Mouse (Mus musculus): Measurements from ENCODE around the gene Alx1. TPM values are rescaled to one million over a fixed set of nuclear protein-coding genes. Genes with fewer than 3 reads are reported as not detected.
A peak's percentile ranks its signal among the peaks of the same experiment; 100 is the strongest.

Gene Alx1
- polyA plus RNA-seq (2014; fragmentation: Nextera tagmentation; extraction: Ambion mirVana) = 34.8 and 36.7 TPM in 2 replicates

- H3K27ac ChIP-seq (ENCODE audit: low read depth, low read length) = peak within 1 kb of the TSS; percentile 62; the same call in 1 of the 2 replicates
- WGBS = 1% methylated on average over 32 of the region's 32 CpGs
Observed at GRCm38 (mm10) chr10:103029730-103030490, at the start of gene Alx1. Alx1 (minus strand) TSS chr10:103030215.

GRCm38 (mm10) chr10:103049593-103049992 lies 19.6 kb upstream of the Alx1 start:
- Histone ChIP-seq H3K36me3 (ENCODE audit: control insufficient read depth, insufficient read depth, low read length) (no peaks in the 10 kb centered on the region), H3K9me3 (ENCODE audit: control insufficient read depth, low read length) (no peaks in the 10 kb centered on the region), H3K4me1 (ENCODE audit: control insufficient read depth, insufficient read depth, low read length) (no peaks in the 10 kb centered on the region), H3K27ac (ENCODE audit: low read depth, low read length) (no peak overlapping the region), H3K9ac (ENCODE audit: low read depth, low read length) (no peak overlapping the region), H3K4me2 (replicated peaks; ENCODE audit: low read depth, low read length) (no peak overlapping the region), H3K27me3 (ENCODE audit: control insufficient read depth, insufficient read depth, low read length) (no peaks in the 10 kb centered on the region), H3K4me3 (ENCODE audit: low read length) (no peak overlapping the region)
- WGBS = 86% methylated on average over 2 of the region's 2 CpGs
- no peak for ATAC-seq (ENCODE audit: low FRiP score, low TSS enrichment)

More at GRCm38 (mm10) chr10:103029730-103030490, at the start of gene Alx1:
- peak within 1 kb of the TSS; percentile 48 for H3K4me3 ChIP-seq (ENCODE audit: low read length)
- no peak for ATAC-seq (ENCODE audit: low FRiP score, low TSS enrichment)
- H3K36me3 ChIP-seq (ENCODE audit: control insufficient read depth, insufficient read depth, low read length) = no peaks in the 10 kb centered on the region
- H3K27me3 ChIP-seq (ENCODE audit: control insufficient read depth, insufficient read depth, low read length) = peaks cover 76% of the 10 kb centered on the region
- H3K4me2 ChIP-seq (replicated peaks; ENCODE audit: low read depth, low read length) = peak within 1 kb of the TSS; percentile 49
- H3K9ac ChIP-seq (ENCODE audit: low read depth, low read length) = 0 out of 2 replicates have a peak within 1 kb of the TSS, but pooled peaks have one; percentile 15
- no peaks in the 10 kb centered on the region for H3K9me3 ChIP-seq (ENCODE audit: control insufficient read depth, low read length)
- H3K4me1 ChIP-seq (ENCODE audit: control insufficient read depth, insufficient read depth, low read length) = 0 out of 2 replicates have a peak, but pooled peaks cover 4% of the 10 kb centered on the region

GRCm38 (mm10) chr10:103046623-103047022 lies 16.6 kb upstream of the Alx1 start:
- H3K27me3 ChIP-seq (ENCODE audit: control insufficient read depth, insufficient read depth, low read length) = no peaks in the 10 kb centered on the region
- H3K9ac ChIP-seq (ENCODE audit: low read depth, low read length) = no peak overlapping the region
- H3K4me2 ChIP-seq (replicated peaks; ENCODE audit: low read depth, low read length) = no peak overlapping the region
- 68% methylated on average over 3 of the region's 3 CpGs for WGBS
- H3K36me3 ChIP-seq (ENCODE audit: control insufficient read depth, insufficient read depth, low read length) = no peaks in the 10 kb centered on the region
- no peaks in the 10 kb centered on the region for H3K4me1 ChIP-seq (ENCODE audit: control insufficient read depth, insufficient read depth, low read length)
- no peak overlapping the region for H3K4me3 ChIP-seq (ENCODE audit: low read length)
- H3K9me3 ChIP-seq (ENCODE audit: control insufficient read depth, low read length) = no peaks in the 10 kb centered on the region
- no peak overlapping the region for H3K27ac ChIP-seq (ENCODE audit: low read depth, low read length)
- ATAC-seq (ENCODE audit: low FRiP score, low TSS enrichment) = no peak

GRCm38 (mm10) chr10:103045019-103045418 lies 15.0 kb upstream of the Alx1 start:
- 54% methylated on average over 2 of the region's 2 CpGs for WGBS
- no peaks in the 10 kb centered on the region for H3K4me1 ChIP-seq (ENCODE audit: control insufficient read depth, insufficient read depth, low read length)
- ATAC-seq (ENCODE audit: low FRiP score, low TSS enrichment) = no peak
- no peaks in the 10 kb centered on the region for H3K36me3 ChIP-seq (ENCODE audit: control insufficient read depth, insufficient read depth, low read length)
- no peak overlapping the region for H3K4me3 ChIP-seq (ENCODE audit: low read length)
- H3K27me3 ChIP-seq (ENCODE audit: control insufficient read depth, insufficient read depth, low read length) = no peaks in the 10 kb centered on the region
- no peak overlapping the region for H3K4me2 ChIP-seq (replicated peaks; ENCODE audit: low read depth, low read length)
- H3K27ac ChIP-seq (ENCODE audit: low read depth, low read length) = no peak overlapping the region
- H3K9me3 ChIP-seq (ENCODE audit: control insufficient read depth, low read length) = no peaks in the 10 kb centered on the region
- H3K9ac ChIP-seq (ENCODE audit: low read depth, low read length) = no peak overlapping the region

GRCm38 (mm10) chr10:103035002-103035640 lies 5.1 kb upstream of the Alx1 start:
- H3K9me3 ChIP-seq (ENCODE audit: control insufficient read depth, low read length) = no peaks in the 10 kb centered on the region
- H3K27ac ChIP-seq (ENCODE audit: low read depth, low read length) = no peak overlapping the region
- 3% methylated on average over 14 of the region's 14 CpGs for WGBS
- no peak overlapping the region for H3K4me2 ChIP-seq (replicated peaks; ENCODE audit: low read depth, low read length)
- no peak overlapping the region for H3K9ac ChIP-seq (ENCODE audit: low read depth, low read length)
- H3K27me3 ChIP-seq (ENCODE audit: control insufficient read depth, insufficient read depth, low read length) = peaks cover 42% of the 10 kb centered on the region
- H3K36me3 ChIP-seq (ENCODE audit: control insufficient read depth, insufficient read depth, low read length) = no peaks in the 10 kb centered on the region
- no peak for ATAC-seq (ENCODE audit: low FRiP score, low TSS enrichment)
- H3K4me1 ChIP-seq (ENCODE audit: control insufficient read depth, insufficient read depth, low read length) = no peaks in the 10 kb centered on the region
- H3K4me3 ChIP-seq (ENCODE audit: low read length) = no peak overlapping the region

GRCm38 (mm10) chr10:103030931-103031330 lies 916 bp upstream of the Alx1 start:
- ATAC-seq (ENCODE audit: low FRiP score, low TSS enrichment) = no peak
- Histone ChIP-seq H3K27me3 (ENCODE audit: control insufficient read depth, insufficient read depth, low read length) (peaks cover 72% of the 10 kb centered on the region), H3K9ac (ENCODE audit: low read depth, low read length) (no peak overlapping the region), H3K36me3 (ENCODE audit: control insufficient read depth, insufficient read depth, low read length) (no peaks in the 10 kb centered on the region), H3K27ac (ENCODE audit: low read depth, low read length) (no peak overlapping the region), H3K9me3 (ENCODE audit: control insufficient read depth, low read length) (no peaks in the 10 kb centered on the region), H3K4me2 (replicated peaks; ENCODE audit: low read depth, low read length) (no peak overlapping the region), H3K4me1 (ENCODE audit: control insufficient read depth, insufficient read depth, low read length) (0 out of 2 replicates have a peak, but pooled peaks cover 4% of the 10 kb centered on the region), H3K4me3 (ENCODE audit: low read length) (peak overlapping the region; percentile 48; the same call in 1 of the 2 replicates)
- WGBS = 5% methylated on average over 11 of the region's 11 CpGs

GRCm38 (mm10) chr10:103029132-103029729 lies 784 bp downstream of the Alx1 start:
- peak; percentile 32; the same call in 1 of the 2 replicates for ATAC-seq (ENCODE audit: low FRiP score, low TSS enrichment)
- no peaks in the 10 kb centered on the region for H3K9me3 ChIP-seq (ENCODE audit: control insufficient read depth, low read length)
- peak overlapping the region; percentile 62; the same call in 1 of the 2 replicates for H3K27ac ChIP-seq (ENCODE audit: low read depth, low read length)
- H3K9ac ChIP-seq (ENCODE audit: low read depth, low read length) = 0 out of 2 replicates have a peak overlapping the region, but pooled peaks have one; percentile 23
- peak overlapping the region; percentile 49 for H3K4me2 ChIP-seq (replicated peaks; ENCODE audit: low read depth, low read length)
- under 1% methylated on average over 23 of the region's 23 CpGs for WGBS
- 0 out of 2 replicates have a peak, but pooled peaks cover 4% of the 10 kb centered on the region for H3K4me1 ChIP-seq (ENCODE audit: control insufficient read depth, insufficient read depth, low read length)
- no peaks in the 10 kb centered on the region for H3K36me3 ChIP-seq (ENCODE audit: control insufficient read depth, insufficient read depth, low read length)
- peaks cover 70% of the 10 kb centered on the region for H3K27me3 ChIP-seq (ENCODE audit: control insufficient read depth, insufficient read depth, low read length)
- H3K4me3 ChIP-seq (ENCODE audit: low read length) = peak overlapping the region; percentile 48

GRCm38 (mm10) chr10:103028253-103029131 lies 1.5 kb downstream of the Alx1 start:
- WGBS = under 1% methylated on average over 50 of the region's 50 CpGs
- Histone ChIP-seq H3K4me3 (ENCODE audit: low read length) (peak overlapping the region; percentile 48), H3K36me3 (ENCODE audit: control insufficient read depth, insufficient read depth, low read length) (no peaks in the 10 kb centered on the region), H3K4me2 (replicated peaks; ENCODE audit: low read depth, low read length) (peak overlapping the region; percentile 49), H3K4me1 (ENCODE audit: control insufficient read depth, insufficient read depth, low read length) (0 out of 2 replicates have a peak, but pooled peaks cover 4% of the 10 kb centered on the region), H3K9ac (ENCODE audit: low read depth, low read length) (peak overlapping the region; percentile 55), H3K27ac (ENCODE audit: low read depth, low read length) (peak overlapping the region; percentile 80), H3K27me3 (ENCODE audit: control insufficient read depth, insufficient read depth, low read length) (peaks cover 67% of the 10 kb centered on the region), H3K9me3 (ENCODE audit: control insufficient read depth, low read length) (no peaks in the 10 kb centered on the region)
- peak; percentile 94 for ATAC-seq (ENCODE audit: low FRiP score, low TSS enrichment)
